Mouse (Mus musculus): ENCODE results near the gene Gm47841.

Gene Gm47841

DNA sequence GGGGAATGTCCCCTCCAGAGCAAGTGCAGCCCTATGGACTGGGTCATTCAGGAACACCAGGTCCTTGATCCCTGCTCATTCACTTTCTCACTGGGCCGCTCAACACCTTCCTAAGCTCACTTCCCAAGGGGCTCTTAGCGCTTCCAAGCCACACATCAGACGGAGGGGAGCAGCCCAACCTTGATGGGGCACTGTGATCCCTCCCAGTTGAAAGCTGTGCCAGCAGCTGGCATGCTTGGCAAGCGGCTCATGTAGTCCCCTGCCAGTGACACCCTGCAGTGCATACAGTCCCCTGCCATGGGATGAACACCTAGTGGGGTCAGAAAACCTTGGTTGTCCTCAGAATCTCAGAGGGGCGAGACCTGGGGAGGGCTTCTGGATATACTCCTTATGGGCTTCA, 26.9 kb upstream of the Gm47841 start:
- DNase-seq (ENCODE audit: low spot score in 2 of 2): no peak

DNA sequence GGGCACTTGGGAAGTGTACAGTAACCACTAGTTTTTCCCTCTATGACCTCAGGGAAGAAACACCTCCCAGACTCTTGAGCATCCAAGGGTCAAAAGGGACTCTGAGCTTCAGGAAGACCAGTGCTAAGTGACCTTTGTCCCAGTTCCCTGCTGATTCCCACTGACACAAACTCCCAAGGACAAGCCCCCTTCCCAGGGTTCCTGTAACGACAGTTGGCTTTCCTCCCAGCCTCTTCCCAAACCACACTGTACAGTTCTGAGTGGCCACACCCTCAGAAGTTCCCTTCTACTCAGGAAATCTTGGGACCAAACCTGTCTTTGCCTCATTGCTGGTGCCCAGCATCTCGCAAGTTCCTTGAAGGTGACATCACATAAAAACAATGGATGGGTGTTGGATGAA, 25.5 kb upstream of the Gm47841 start:
- no peak for DNase-seq (ENCODE audit: low spot score in 2 of 2)

- no peak for DNase-seq (ENCODE audit: low spot score in 2 of 2)
Measured at GRCm38 (mm10) chr15:101070762-101071161, 23.6 kb upstream of the Gm47841 start.

GRCm38 (mm10) chr15:101069641-101070190, 22.5 kb upstream of the Gm47841 start:
- DNase-seq (ENCODE audit: low spot score in 2 of 2): no peak

DNA sequence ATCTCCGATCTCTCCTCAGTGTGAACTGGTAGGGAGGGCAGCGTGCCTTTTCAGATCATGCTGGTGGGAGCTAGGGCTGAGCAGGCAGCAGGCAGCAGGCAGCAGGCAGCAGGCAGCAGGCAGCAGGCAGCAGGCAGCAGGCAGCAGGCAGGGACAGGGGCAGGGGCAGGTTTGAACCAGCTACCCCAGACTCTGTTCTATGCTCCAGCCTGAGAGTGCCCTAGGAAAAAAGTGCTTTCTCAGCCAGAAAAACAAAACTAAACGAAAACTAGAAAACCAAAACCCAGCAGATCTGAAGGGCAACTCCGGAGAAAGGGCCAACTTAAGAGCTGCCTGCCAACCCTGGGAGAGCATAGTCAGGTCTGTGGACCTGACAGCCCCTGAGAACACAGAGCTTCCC, 21.5 kb upstream of the Gm47841 start:
- DNase-seq (ENCODE audit: low spot score in 2 of 2): no peak

- no peak for DNase-seq (ENCODE audit: low spot score in 2 of 2)
Measured at GRCm38 (mm10) chr15:101068029-101068428, 20.8 kb upstream of the Gm47841 start.

DNA sequence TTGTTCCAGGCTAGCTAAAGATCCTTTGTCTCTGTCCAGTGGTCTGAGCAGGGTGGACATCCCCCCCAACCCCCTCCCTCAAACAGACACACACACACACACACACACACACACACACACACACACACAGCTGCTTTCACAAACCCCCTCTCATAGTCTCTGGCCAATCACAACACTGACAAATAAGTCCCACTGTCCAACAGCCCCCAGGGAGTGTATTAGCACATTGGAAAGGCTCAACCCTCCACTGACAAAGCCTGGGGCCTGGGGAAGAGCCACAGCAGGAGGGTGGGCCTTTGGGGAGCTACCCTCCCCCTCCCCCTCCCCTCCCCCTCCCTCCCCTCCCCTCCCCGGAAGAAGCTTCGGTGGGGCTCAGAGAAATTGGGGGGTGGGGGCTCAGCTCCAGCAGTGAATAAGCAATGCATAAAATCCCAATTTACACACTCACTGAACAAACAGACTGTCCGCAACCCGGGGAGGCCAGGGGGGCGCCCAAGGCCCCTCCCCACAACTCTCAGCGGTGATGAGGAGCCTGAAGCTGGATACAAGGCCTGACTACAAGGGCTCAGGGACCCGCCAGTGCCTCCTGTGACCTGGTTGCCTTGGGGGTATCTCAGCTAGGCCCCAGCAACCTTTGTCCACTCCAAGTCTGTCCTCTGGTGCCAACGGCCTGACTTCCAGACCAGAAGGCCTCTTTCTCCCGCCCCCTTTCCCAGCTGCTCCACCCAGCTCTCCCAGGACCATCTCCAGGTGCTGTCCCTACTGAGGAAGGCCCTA, 19.9 kb upstream of the Gm47841 start:
- no peak for DNase-seq (ENCODE audit: low spot score in 2 of 2)

- DNase-seq (ENCODE audit: low spot score in 2 of 2): no peak
Measured at GRCm38 (mm10) chr15:101066364-101066847, 19.2 kb upstream of the Gm47841 start.

DNA sequence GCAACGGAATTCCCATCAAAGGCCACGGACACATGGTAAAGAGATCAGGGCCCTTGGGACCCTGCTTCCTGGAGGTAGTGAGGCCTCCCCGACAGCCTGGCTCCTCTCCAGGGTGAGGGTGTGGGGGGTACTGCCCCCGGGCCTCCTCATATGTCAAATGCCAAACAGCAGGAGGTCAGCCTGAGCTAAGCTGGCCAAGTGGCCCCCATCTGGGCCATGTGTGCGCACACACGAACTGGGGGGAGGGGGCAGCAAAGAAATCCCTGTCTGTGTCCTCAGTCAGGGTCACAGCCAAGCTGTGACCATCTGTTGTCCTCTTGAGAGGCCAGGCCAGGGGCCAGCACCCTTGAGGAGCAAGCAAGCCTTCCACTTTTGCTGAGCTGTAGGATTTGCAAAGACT, 17.9 kb upstream of the Gm47841 start:
- no peak for DNase-seq (ENCODE audit: low spot score in 2 of 2)

GRCm38 (mm10) chr15:101060280-101060852, 13.2 kb upstream of the Gm47841 start:
- DNase-seq (ENCODE audit: low spot score in 2 of 2): no peak

DNA sequence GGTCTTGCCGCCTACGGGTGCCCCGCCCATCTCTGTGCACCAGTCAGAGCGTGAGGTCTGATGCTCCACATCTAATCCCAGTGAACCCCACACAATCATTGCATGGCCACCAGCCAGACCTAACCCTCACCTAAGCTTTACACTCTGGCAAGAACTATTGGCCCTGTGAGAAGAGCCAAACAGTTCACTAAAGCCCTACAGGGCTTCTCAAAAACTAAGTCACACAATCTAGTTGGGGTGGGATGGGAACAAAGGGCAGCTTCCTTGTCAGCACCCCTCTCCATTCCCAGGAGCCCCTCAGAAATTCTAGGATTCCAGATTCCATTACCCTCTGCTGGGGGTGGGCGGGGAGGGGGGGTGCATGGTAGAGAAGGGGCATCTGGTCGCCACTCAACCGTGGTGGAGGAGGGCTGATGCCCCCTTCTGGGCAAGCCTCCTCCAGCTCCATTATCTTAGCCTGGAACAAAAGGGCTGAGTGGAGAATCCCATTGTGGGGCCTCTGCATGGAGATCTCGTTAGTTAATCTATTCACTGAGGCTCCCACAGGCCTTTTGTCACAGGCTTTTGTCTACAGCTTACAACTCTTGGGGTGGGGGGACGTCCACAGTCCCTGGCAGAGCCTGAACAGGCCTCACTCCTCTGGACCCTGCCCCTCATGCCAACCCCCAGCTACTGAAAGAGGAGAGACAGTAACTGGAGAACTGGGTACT, 12.5 kb upstream of the Gm47841 start:
- no peak for DNase-seq (ENCODE audit: low spot score in 2 of 2)

- no peak for DNase-seq (ENCODE audit: low spot score in 2 of 2)
Measured at GRCm38 (mm10) chr15:101056225-101056624, 9.0 kb upstream of the Gm47841 start.

GRCm38 (mm10) chr15:101054541-101054940, 7.3 kb upstream of the Gm47841 start:
- DNase-seq (ENCODE audit: low spot score in 2 of 2): no peak

DNA sequence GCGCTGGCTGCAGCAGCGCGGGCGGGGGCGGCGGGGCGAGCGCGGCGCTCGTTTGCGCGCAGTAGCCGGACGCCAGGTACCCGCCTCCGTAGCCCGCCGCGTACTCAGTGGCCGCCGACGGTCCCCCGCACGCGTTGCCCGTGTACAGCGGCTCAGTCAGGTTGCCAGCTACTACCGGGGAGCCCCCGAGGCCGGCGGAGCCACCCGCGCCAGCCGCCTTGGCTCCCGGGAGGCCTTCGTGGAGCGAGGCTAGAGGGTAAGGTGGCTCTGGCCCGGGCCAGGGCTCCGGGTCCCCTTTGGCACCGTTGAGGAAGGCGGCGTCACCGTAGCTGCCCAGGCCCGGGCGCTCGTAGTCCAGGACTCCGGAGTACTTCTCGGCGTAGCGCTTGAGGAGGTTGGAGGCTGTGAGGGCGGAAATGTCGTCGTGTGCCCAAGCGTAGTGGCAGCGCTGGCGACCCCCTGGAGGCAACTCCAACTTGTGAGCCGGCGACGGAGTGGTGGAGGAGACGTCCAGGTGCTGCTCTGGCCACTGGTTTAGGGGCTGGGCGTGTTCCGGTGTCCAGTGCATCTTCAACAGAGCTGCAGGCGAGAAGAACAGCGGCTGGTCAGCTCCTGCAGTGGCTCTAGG, 6.7 kb upstream of the Gm47841 start:
- no peak for DNase-seq (ENCODE audit: low spot score in 2 of 2)

DNA sequence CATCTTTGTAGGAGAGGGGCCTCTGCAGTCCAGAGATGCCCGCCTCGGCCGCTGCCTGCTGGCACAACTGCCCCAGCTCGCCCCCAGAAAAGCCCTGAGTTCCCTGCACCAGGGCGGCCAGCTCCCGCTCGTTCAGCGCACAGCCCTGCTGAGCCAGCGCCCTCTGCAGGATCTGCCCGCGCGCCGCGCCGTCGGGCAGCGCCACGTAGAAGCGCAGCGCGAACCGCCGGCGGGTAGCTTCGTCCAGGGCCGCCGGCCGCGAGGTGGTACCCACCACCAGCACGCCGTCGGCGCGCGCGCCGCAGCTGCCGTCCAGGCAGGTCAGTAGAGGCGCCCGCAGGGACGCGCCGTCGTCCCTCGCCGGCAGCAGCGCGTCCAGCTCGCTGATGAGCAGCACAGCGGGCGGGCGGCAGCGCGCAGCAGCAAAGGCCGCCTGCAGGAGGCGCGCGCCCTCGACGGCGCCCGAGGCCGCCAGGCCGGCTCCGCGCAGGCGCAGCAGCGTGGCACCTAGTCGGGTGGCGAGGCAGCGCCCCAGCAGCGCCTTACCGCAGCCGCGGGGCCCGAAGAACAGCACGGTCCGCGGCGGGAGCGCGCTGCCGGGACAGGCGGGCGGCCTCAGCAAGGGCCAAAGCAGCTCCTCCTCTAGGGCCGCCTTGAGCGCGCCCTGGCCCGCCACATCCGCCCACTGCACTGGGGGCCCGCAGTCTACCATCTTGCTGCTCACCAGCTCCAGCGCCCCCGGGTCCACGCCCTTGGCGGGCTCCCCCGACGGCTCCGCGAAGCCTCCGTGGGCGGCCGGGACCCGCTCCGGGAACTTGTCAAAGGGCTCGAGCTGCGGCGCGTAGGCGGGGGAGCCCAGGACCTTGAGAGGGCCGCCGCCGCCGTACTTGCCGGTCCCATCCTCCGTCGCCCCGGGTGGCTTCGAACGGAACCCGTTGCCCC, 5.6 kb upstream of the Gm47841 start:
- DNase-seq (ENCODE audit: low spot score in 2 of 2): no peak

- no peak for DNase-seq (ENCODE audit: low spot score in 2 of 2)
Measured at GRCm38 (mm10) chr15:101051869-101052268, 4.7 kb upstream of the Gm47841 start.

- no peak for DNase-seq (ENCODE audit: low spot score in 2 of 2)
Measured at GRCm38 (mm10) chr15:101048338-101048896, 1.2 kb upstream of the Gm47841 start.

DNA sequence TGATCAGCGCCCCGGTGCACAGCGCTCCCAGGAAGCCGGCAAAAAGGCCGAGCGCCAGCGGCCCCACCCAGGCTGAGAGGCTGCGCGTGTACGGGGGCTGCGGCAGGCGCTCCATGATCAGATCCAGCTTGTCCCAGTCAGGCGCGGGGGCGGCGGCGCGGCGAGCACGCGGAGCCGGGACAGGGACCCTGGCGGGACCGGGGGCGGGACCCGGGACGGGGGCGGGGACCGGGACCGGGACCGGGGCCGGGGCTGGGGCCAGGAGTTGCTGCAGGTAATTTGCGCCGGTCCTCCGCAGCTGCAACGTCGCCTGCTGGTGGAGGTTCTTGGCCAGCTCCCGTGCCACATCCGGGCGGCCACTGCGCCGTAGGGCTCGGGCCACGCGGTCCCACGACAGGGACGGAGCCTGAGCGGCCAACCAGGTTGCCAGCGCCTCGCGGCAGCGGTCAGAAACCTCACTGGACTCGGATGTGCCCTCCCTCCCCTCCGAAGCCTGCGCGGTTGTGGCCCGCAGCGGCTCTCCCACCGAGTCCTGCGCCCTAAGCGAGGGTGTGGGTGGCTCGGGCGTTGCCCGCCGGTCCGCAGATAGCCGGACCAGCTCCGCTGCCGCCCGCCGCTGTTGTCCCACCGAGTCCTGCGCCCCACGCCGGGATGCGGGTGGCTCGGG, 537 bp downstream of the Gm47841 start:
- DNase-seq (ENCODE audit: low spot score in 2 of 2): no peak

DNA sequence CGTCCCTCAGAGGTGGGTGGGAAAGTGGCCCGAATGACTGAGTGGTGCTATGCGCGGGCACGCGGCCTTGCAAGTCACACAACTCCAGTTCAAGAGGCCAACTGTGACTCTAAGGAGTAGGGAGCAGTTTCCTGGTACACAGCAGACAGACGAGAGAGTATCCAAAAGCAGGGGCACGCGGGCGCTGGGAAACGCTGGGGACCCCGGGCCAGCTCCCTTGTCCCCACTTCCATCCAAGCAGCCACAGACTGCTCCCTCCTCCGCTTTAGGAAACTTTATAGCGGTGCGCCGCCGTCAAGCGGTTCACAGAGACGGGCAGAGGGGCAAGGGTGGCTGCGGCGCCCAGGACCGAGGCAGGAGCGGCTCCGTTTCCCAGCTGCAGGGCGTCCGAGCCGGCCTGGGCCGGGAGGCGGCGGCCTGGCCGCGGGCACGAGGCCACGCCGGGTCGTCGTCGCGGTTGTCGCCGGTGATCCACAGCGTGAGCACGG, 1.1 kb downstream of the Gm47841 start:
- no peak for DNase-seq (ENCODE audit: low spot score in 2 of 2)

GRCm38 (mm10) chr15:101044531-101044930, 2.7 kb downstream of the Gm47841 start:
- DNase-seq (ENCODE audit: low spot score in 2 of 2): no peak

Measured in natural killer cell, adult 2 months (primary cell).